Mouse (Mus musculus) heart, embryonic 12.5 days (tissue): Measurements from ENCODE around the gene Sobp. TPM values are rescaled to one million over a fixed set of nuclear protein-coding genes. Genes with fewer than 3 reads are reported as not detected.

Source experiments
- ATAC-seq: fragments of 200-750 bp; cut with Nextera tagmentation; 2 replicates; pipeline ENCODE4 v1.8.0; 2017; ENCODE audit warnings: moderate TSS enrichment, moderate library complexity; ENCODE audit not compliant: insufficient number of reproducible peaks, low FRiP score
- H3K27ac ChIP-seq: fragments of 300-500 bp; sonication (generic); 2 replicates; pipeline ENCODE4 v1.5.1; 2016; ENCODE audit warnings: mild to moderate bottlenecking, moderate library complexity; ENCODE audit not compliant: poor library complexity, severe bottlenecking
- H3K27me3 ChIP-seq: fragments of 300-500 bp; sonication (generic); replicated peaks from 2 replicates; pipeline ENCODE4 v1.6.1; 2016; ENCODE audit warnings: mild to moderate bottlenecking, moderate library complexity
- H3K36me3 ChIP-seq: fragments of 300-500 bp; sonication (generic); 2 replicates; pipeline ENCODE4 v1.6.1; 2016; ENCODE audit warnings: mild to moderate bottlenecking, moderate library complexity
- H3K4me1 ChIP-seq: fragments of 300-500 bp; sonication (generic); replicated peaks from 2 replicates; pipeline ENCODE4 v1.6.1; 2016; ENCODE audit warnings: mild to moderate bottlenecking
- H3K4me2 ChIP-seq: fragments of 300-500 bp; sonication (generic); 2 replicates; pipeline ENCODE4 v1.6.1; 2016; ENCODE audit warnings: mild to moderate bottlenecking, moderate library complexity
- H3K4me3 ChIP-seq: fragments of 300-500 bp; sonication (generic); 2 replicates; pipeline ENCODE4 v1.5.1; 2016; ENCODE audit warnings: mild to moderate bottlenecking
- H3K9ac ChIP-seq: fragments of 300-500 bp; sonication (generic); 2 replicates; pipeline ENCODE4 v1.6.1; 2016; ENCODE audit warnings: mild to moderate bottlenecking, moderate library complexity
- H3K9me3 ChIP-seq: fragments of 300-500 bp; sonication (generic); replicated peaks from 2 replicates; pipeline ENCODE4 v1.6.1; 2016; ENCODE audit warnings: mild to moderate bottlenecking, moderate library complexity
- WGBS: fragments of 180-500 bp; shearing (Covaris S2); methylation state at CpG from one replicate; pipeline ENCODE4 v1.1.7; 2016; 5-methylcytosine and 5-hydroxymethylcytosine counted together
- polyA plus RNA-seq: library from polyadenylated mRNA; unstranded; fragments of >200 nt; fragmentation: Nextera tagmentation; extraction: Ambion mirVana; gene quantifications from 2 replicates; pipeline ENCODE4 v1.2.1, GENCODE M21; 2016

Sobp gene
- polyA plus RNA-seq, 1 experiment from 2014 or later: 3.1 TPM

DNA sequence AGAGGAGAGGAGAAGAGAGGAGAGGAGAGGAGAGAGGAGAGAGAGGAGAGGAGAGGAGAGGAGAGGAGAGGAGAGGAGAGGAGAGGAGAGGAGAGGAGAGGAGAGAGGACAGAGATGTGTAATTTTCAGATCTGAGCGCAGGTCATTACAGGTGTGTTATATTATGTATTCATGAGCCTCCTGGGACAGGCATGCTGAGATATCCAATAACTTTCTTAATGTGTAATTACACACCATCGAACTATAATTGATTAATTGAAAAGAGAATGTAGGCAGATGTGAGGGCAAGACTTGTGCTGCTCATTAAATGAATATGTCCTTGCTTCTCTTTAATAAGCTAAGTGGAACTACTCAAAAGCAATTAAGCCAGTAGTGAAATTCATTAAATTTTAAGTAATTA lies 118.9 kb downstream of the Sobp start:
- WGBS: 89% methylated on average over 2 of the region's 2 CpGs
- Histone ChIP-seq H3K9ac (no peak overlapping the region), H3K4me2 (no peak overlapping the region), H3K9me3 (no peaks in the 10 kb centered on the region), H3K4me1 (peaks cover 10% of the 10 kb centered on the region; the same call in 1 of the 2 replicates), H3K36me3 (no peaks in the 10 kb centered on the region), H3K27me3 (no peaks in the 10 kb centered on the region), H3K4me3 (no peak overlapping the region), H3K27ac (no peak overlapping the region)
- no peak for ATAC-seq

DNA sequence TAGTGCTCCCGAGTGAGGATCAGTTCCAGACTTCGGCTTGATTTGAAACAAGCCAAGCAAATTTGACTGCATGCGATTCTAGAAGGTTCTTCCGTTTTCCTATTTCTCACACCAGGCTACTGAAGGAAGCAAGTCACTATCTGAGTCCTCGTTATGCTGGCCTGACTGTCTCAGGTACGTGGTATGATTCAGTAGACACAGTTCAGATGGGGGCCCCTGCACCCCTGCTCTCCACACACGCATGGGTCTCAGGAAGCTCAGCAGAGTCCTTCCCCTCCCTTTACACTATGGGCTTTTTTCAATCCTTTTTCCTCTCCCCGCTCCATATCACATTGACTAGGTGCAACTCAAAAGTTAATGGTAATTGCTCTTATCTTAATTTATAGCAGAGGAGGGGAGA lies 119.6 kb downstream of the Sobp start:
- H3K4me2 ChIP-seq: no peak overlapping the region
- no peak overlapping the region for H3K4me3 ChIP-seq
- H3K4me1 ChIP-seq: peaks cover 10% of the 10 kb centered on the region; the same call in 1 of the 2 replicates
- H3K36me3 ChIP-seq: no peaks in the 10 kb centered on the region
- 67% methylated on average over 8 of the region's 8 CpGs for WGBS
- H3K27ac ChIP-seq: no peak overlapping the region
- H3K27me3 ChIP-seq: no peaks in the 10 kb centered on the region
- no peaks in the 10 kb centered on the region for H3K9me3 ChIP-seq
- no peak for ATAC-seq
- H3K9ac ChIP-seq: no peak overlapping the region

DNA sequence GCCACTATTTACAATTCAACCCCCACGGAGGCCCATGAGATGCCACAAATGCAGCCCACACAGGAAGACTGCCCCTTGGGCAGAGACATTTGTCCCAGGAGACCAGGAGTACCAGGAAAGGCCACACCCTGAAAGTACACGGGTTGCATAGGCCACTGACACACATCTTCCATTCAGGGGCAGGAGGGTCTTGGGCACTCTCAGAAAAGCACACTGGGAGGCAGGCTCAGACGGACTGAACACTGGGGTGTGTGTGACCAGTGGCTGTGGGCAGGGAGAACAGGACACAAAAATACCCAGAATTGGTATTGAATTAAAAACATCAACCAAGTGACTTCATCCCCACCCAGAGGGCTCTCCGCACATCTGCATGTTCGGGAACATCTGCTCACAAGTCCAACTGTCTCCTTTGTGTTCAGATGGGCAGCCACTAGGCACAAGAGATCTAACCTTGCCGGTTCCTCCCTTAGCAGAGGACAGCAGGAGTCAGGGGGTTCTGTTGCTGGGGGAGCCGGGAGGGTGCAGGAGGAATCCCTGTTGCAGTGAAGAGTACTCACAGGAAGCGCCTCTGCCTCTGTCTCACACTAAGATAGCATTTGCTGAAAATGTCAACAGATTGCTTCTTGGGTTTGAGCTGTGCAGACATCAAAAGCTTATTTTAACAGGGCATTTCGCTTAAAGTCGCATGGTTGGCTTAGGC lies 120.3 kb downstream of the Sobp start:
- no peak overlapping the region for H3K4me2 ChIP-seq

DNA sequence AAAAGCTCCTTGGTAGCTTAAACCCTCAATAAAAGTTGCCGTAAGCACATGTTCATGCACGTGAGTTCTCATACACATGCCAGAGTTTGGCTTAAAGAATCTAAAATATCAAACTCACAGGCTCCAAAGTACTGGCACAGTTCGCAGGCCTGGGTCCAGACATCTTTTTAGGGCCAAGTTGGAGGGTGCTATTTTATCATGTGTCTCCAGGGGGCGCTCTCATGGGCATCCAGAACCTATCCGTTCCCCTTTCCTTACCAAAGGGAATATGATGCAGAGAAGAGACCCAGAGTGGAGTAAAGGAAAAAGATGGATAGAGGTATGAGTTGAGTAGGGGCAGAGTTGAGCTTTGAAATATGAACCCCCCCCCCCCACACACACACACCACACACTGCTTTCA lies 121.9 kb downstream of the Sobp start:
- ATAC-seq: no peak
- H3K36me3 ChIP-seq: no peaks in the 10 kb centered on the region
- H3K4me2 ChIP-seq: no peak overlapping the region
- H3K4me1 ChIP-seq: peaks cover 26% of the 10 kb centered on the region
- 54% methylated on average over 5 of the region's 5 CpGs for WGBS
- no peak overlapping the region for H3K9ac ChIP-seq
- H3K9me3 ChIP-seq: no peaks in the 10 kb centered on the region
- H3K27me3 ChIP-seq: no peaks in the 10 kb centered on the region
- no peak overlapping the region for H3K27ac ChIP-seq
- H3K4me3 ChIP-seq: no peak overlapping the region

More for the DNA sequence above, 120.3 kb downstream of the Sobp start:
- 60% methylated on average over 10 of the region's 10 CpGs for WGBS
- Histone ChIP-seq H3K27ac (no peak overlapping the region), H3K4me1 (peaks cover 16% of the 10 kb centered on the region), H3K36me3 (no peaks in the 10 kb centered on the region), H3K4me3 (no peak overlapping the region), H3K9ac (no peak overlapping the region), H3K27me3 (no peaks in the 10 kb centered on the region), H3K9me3 (no peaks in the 10 kb centered on the region)
- ATAC-seq: 0 out of 2 replicates have a peak, but pooled peaks have one; percentile 25

DNA sequence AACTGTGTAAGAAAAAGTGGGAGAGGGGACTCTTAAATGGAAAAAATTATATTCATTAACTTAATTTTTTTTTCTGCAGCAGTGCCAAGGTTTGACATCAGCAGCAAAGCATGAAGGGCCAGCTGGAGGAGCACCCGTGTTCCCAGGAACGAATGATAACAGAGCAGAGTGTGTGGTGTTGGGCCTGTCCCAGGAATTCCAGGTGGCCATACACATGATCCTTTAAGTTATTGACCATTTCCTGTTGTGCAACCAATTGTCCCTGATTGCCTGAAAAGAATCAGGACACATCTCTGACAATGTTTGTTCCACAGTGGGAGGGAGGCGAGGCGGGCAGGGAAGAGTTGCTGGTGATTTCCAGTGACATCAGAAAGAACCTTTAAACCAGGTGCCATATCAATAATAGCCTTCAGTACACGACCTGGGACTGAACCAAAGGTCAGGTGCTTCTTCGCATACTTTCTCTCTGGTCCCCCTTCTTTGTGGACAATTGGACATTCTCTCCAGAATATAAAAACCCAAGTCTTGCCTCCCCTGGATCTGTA lies 126.5 kb downstream of the Sobp start:
- 67% methylated on average over 6 of the region's 6 CpGs for WGBS
- no peaks in the 10 kb centered on the region for H3K36me3 ChIP-seq
- H3K9me3 ChIP-seq: no peaks in the 10 kb centered on the region
- H3K27me3 ChIP-seq: no peaks in the 10 kb centered on the region
- no peak overlapping the region for H3K9ac ChIP-seq
- no peak overlapping the region for H3K4me3 ChIP-seq
- ATAC-seq: no peak
- peaks cover 45% of the 10 kb centered on the region for H3K4me1 ChIP-seq
- H3K27ac ChIP-seq: no peak overlapping the region
- H3K4me2 ChIP-seq: no peak overlapping the region

DNA sequence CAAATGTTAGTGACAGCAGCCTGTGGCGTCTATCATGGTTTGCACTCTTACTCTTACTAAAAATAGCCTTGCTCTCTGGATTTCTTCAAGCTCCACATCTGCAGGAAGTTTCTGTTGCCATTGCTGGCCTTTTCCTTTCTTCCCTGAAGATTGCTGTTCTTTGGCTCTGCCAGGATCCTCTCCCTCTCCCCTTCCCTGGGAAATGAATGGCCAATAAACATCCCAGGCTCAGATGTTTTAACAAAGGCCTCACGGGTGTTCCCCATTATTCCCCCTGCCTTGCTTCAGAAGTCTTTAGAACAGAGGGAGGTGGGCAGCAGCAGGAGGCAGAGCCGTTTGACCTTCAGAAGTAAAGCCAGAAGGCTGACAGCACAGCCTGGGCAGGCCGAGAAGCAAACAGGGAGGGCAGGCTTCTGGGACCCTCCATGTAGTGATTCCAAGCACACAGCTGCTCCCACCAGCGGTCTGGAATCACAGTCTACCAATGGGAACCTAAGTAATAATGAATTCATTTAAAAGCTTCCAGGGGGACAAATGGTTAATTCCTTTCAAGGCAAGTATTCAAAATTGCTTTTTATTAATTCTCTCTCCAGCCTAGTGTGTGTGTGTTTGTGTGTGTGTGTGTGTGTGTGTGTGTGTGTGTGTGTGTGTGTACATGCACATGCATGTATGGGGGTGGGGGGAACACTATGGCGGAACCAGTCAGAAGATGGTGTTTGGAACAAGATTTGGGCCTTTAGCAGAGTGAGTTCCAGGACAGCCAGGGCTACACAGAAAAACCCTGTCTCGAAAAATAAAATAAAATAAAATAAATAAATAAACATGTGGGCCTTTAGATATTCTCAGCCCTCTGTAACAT lies 130.8 kb downstream of the Sobp start:
- Histone ChIP-seq H3K4me1 (peaks cover 49% of the 10 kb centered on the region), H3K27ac (peak overlapping the region; percentile 94), H3K36me3 (peaks cover 3% of the 10 kb centered on the region; the same call in 1 of the 2 replicates), H3K27me3 (no peaks in the 10 kb centered on the region), H3K9ac (0 out of 2 replicates have a peak overlapping the region, but pooled peaks have one; percentile 26), H3K4me2 (peak overlapping the region; percentile 35), H3K9me3 (peaks cover 6% of the 10 kb centered on the region), H3K4me3 (no peak overlapping the region)
- peak; percentile 41; the same call in 1 of the 2 replicates for ATAC-seq
- 26% methylated on average over 7 of the region's 7 CpGs for WGBS

DNA sequence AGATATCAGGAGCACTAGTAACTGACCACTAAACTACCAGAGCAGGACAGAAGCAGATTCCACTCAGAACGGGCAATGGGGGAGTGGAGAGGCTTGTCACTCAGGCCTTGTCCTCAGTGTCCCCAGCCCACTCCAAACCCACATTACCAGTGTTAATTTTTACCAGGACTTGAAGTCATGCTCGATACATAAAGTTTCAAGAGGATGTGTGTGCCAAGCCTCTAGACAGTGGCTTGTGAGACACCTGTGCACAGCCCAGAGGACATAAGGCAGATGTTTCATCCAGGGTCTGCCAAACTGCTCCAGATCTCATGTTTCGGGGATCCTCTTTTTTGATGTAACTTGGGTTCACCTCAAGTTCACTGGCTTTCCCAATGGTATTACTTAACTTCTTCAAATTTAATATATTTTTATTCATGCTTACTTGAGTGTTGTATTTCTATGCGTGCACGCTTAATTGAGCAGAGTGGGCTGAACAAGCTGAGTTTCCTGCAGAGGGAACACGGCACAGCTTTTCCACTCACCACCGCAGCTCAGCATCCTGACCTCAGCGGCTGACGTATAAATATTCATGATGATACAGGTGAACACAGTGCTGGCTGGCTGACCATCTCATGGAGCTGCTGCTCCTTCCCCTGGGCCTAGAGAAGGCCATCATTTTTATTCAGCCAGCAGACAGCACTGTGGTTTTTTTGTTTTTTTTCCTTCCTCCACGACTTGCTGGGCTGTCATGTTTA lies 131.6 kb downstream of the Sobp start:
- peaks cover 46% of the 10 kb centered on the region for H3K4me1 ChIP-seq
- 0 out of 2 replicates have a peak overlapping the region, but pooled peaks have one; percentile 26 for H3K9ac ChIP-seq
- no peaks in the 10 kb centered on the region for H3K27me3 ChIP-seq
- no peak overlapping the region for H3K4me3 ChIP-seq
- 43% methylated on average over 10 of the region's 10 CpGs for WGBS
- peak overlapping the region; percentile 94 for H3K27ac ChIP-seq
- H3K4me2 ChIP-seq: peak overlapping the region; percentile 35
- no peak for ATAC-seq
- H3K9me3 ChIP-seq: peaks cover 6% of the 10 kb centered on the region
- H3K36me3 ChIP-seq: peaks cover 3% of the 10 kb centered on the region; the same call in 1 of the 2 replicates

DNA sequence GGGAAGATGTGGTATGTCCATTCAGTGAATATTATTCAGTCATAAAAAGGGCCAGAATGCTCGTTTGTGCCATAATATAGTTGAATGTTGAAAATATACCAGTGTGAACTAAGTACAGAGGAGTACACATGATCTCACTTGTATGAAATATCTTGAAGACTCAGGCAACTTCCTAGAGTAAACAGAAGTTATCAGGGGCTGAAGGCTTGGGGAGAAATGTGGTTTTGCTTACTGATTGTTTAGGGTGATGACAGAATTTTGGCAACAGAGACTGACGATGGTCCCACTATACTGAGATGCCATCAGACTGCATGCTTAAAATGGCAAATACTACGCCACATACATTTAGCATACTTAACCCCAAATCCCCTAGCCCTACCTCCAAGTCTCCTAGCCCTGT lies 132.5 kb downstream of the Sobp start:
- ATAC-seq: no peak
- H3K27me3 ChIP-seq: no peaks in the 10 kb centered on the region
- peaks cover 49% of the 10 kb centered on the region for H3K4me1 ChIP-seq
- no peak overlapping the region for H3K9ac ChIP-seq
- peaks cover 6% of the 10 kb centered on the region for H3K9me3 ChIP-seq
- H3K36me3 ChIP-seq: peaks cover 3% of the 10 kb centered on the region; the same call in 1 of the 2 replicates
- 58% methylated on average over 3 of the region's 3 CpGs for WGBS
- H3K4me2 ChIP-seq: no peak overlapping the region
- H3K4me3 ChIP-seq: no peak overlapping the region
- H3K27ac ChIP-seq: no peak overlapping the region

DNA sequence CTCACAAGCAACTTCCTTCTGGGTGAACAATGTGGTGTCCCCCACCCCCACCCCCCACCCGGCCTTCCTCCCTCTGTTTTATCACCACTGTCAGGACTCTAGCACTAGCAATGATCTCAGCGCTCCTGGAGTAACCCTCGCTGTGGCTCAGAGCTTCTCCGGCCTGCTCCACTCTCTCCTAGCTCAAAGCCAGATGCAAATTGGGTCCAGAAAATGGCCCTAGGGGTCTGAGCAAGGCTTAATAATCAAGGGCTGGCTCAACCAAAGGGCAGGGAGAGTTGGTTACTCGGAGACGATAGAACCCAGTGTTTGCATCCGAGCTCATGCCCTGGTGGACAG lies 136.9 kb downstream of the Sobp start:
- Histone ChIP-seq H3K27ac (no peak overlapping the region; the same call in 1 of the 2 replicates), H3K9me3 (peaks cover 6% of the 10 kb centered on the region), H3K4me1 (peaks cover 49% of the 10 kb centered on the region), H3K27me3 (no peaks in the 10 kb centered on the region), H3K4me2 (no peak overlapping the region), H3K9ac (no peak overlapping the region), H3K4me3 (no peak overlapping the region), H3K36me3 (peaks cover 3% of the 10 kb centered on the region; the same call in 1 of the 2 replicates)
- peak; percentile 16; the same call in 1 of the 2 replicates for ATAC-seq
- 40% methylated on average over 7 of the region's 7 CpGs for WGBS

DNA sequence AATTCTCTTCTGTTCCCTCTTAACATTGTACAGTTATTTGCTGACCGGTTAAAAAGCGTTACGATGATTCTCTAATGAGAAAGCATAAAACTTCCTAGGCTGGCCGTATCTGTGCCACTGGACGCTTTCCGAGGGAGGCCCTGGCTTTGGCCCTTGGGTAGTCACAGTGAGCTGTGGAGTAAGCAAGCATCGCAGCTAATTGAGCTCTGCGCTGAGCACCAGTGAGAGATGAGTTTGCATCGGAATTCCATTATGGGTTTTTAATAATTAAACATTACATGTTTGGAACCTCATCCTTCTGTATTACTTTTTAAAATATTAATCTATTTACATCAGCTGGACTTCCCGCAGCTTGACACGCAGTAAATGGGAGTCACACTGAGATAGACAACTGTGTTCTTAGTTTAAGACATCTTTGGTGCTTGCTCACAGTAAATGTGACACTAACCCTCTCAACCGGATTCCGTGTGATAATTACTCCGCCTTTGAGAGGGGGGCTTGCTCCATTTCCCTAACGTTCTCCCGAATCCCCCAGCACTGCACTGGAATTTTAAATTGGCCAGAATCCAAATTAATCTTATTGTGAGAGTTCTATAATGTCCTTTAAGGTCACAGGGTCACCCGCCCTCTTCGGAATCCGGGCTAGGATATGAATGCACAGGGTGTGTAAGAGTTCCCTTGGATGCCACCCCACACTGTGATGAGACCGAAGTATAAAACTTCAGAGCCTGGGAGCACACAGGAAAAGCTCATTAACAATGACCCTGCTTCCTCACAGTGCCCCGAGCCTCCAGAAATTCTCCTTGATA lies 137.5 kb downstream of the Sobp start:
- no peak overlapping the region for H3K9ac ChIP-seq
- peaks cover 43% of the 10 kb centered on the region for H3K4me1 ChIP-seq
- no peak overlapping the region for H3K4me2 ChIP-seq
- peaks cover 6% of the 10 kb centered on the region for H3K9me3 ChIP-seq
- 75% methylated on average over 21 of the region's 21 CpGs for WGBS
- H3K4me3 ChIP-seq: no peak overlapping the region
- H3K36me3 ChIP-seq: peaks cover 3% of the 10 kb centered on the region; the same call in 1 of the 2 replicates
- H3K27me3 ChIP-seq: no peaks in the 10 kb centered on the region
- ATAC-seq: peak; percentile 16; the same call in 1 of the 2 replicates
- H3K27ac ChIP-seq: no peak overlapping the region
